Mouse (Mus musculus) neural tube, embryonic 12.5 days (tissue): Measurements from ENCODE around the gene Rab29. TPM values are rescaled to one million over a fixed set of nuclear protein-coding genes. Genes with fewer than 3 reads are reported as not detected.
"Not testable (repeated sequence)": the region's sequence is repeated elsewhere in the genome, so short reads cannot be mapped to it uniquely, and the experiment has no call there.

Source experiments
- ATAC-seq: fragments of 200-750 bp; cut with Nextera tagmentation; 2 replicates; pipeline ENCODE4 v1.8.0; 2017; ENCODE audit warnings: low read depth, mild to moderate bottlenecking, moderate TSS enrichment, moderate library complexity; ENCODE audit not compliant: low FRiP score
- H3K27ac ChIP-seq: fragments of 300-500 bp; sonication (generic); 2 replicates; pipeline ENCODE4 v1.5.1; 2016
- H3K27me3 ChIP-seq: fragments of 300-500 bp; sonication (generic); replicated peaks from 2 replicates; pipeline ENCODE4 v1.6.1; 2016; ENCODE audit warnings: mild to moderate bottlenecking
- H3K36me3 ChIP-seq: fragments of 300-500 bp; sonication (generic); 2 replicates; pipeline ENCODE4 v1.6.1; 2016; ENCODE audit warnings: mild to moderate bottlenecking
- H3K4me1 ChIP-seq: fragments of 300-500 bp; sonication (generic); 2 replicates; pipeline ENCODE4 v1.6.1; 2016
- H3K4me2 ChIP-seq: fragments of 300-500 bp; sonication (generic); replicated peaks from 2 replicates; pipeline ENCODE4 v1.6.1; 2016; ENCODE audit warnings: mild to moderate bottlenecking
- H3K4me3 ChIP-seq: fragments of 300-500 bp; sonication (generic); 2 replicates; pipeline ENCODE4 v1.5.1; 2016
- H3K9ac ChIP-seq: fragments of 300-500 bp; sonication (generic); 2 replicates; pipeline ENCODE4 v1.6.1; 2016; ENCODE audit warnings: mild to moderate bottlenecking
- H3K9me3 ChIP-seq: fragments of 300-500 bp; sonication (generic); 2 replicates; pipeline ENCODE4 v1.6.1; 2016; ENCODE audit warnings: mild to moderate bottlenecking
- WGBS: fragments of 180-500 bp; shearing (Covaris S2); methylation state at CpG from one replicate; pipeline ENCODE4 v1.1.7; 2016; 5-methylcytosine and 5-hydroxymethylcytosine counted together
- polyA plus RNA-seq: library from polyadenylated mRNA; unstranded; fragments of >200 nt; fragmentation: Nextera tagmentation; extraction: Ambion mirVana; gene quantifications from 2 replicates; pipeline ENCODE4 v1.2.1, GENCODE M21; 2016

The Rab29 gene
- 10.0 and 11.3 TPM in 2 replicates for polyA plus RNA-seq

- WGBS, result 1% methylated on average over 46 of the region's 46 CpGs
- H3K9ac ChIP-seq, result 0 out of 2 replicates have a peak within 1 kb of the TSS, but pooled peaks have one; percentile 39
- H3K4me3 ChIP-seq, result peak within 1 kb of the TSS; percentile 48
- ATAC-seq, result peak; percentile 98
- H3K27ac ChIP-seq, result no peak within 1 kb of the TSS
- H3K4me2 ChIP-seq, result peak within 1 kb of the TSS; percentile 82
- no peaks in the 10 kb centered on the region for H3K36me3 ChIP-seq
- no peaks in the 10 kb centered on the region for H3K27me3 ChIP-seq
- H3K4me1 ChIP-seq, result peaks cover 5% of the 10 kb centered on the region
- no peaks in the 10 kb centered on the region for H3K9me3 ChIP-seq
These were observed at the start of gene Rab29 for GRCm38 (mm10) chr1:131867093-131867945. Gene Rab29 (plus strand): TSS chr1:131867224.

GRCm38 (mm10) chr1:131820353-131820752 lies 46.7 kb upstream of the Rab29 start:
- H3K27me3 ChIP-seq, H3K36me3 ChIP-seq, H3K9ac ChIP-seq, H3K9me3 ChIP-seq, ATAC-seq, H3K4me1 ChIP-seq, H3K27ac ChIP-seq, H3K4me2 ChIP-seq, H3K4me3 ChIP-seq: not testable (repeated sequence)
- 73% methylated on average over 9 of the region's 9 CpGs for WGBS

GRCm38 (mm10) chr1:131820887-131821328 lies 46.1 kb upstream of the Rab29 start:
- ATAC-seq, result no peak
- no peak overlapping the region for H3K9ac ChIP-seq
- no peaks in the 10 kb centered on the region for H3K27me3 ChIP-seq
- no peak overlapping the region for H3K4me2 ChIP-seq
- H3K9me3 ChIP-seq, result 0 out of 2 replicates have a peak, but pooled peaks cover 8% of the 10 kb centered on the region
- H3K36me3 ChIP-seq, result no peaks in the 10 kb centered on the region
- no peak overlapping the region for H3K4me3 ChIP-seq
- WGBS, result 76% methylated on average over 10 of the region's 10 CpGs
- H3K27ac ChIP-seq, result no peak overlapping the region
- H3K4me1 ChIP-seq, result no peaks in the 10 kb centered on the region

GRCm38 (mm10) chr1:131822292-131822691 lies 44.7 kb upstream of the Rab29 start:
- Histone ChIP-seq H3K4me1 (peaks cover 5% of the 10 kb centered on the region), H3K4me2 (no peak overlapping the region), H3K9me3 (0 out of 2 replicates have a peak, but pooled peaks cover 8% of the 10 kb centered on the region), H3K27me3 (no peaks in the 10 kb centered on the region), H3K36me3 (no peaks in the 10 kb centered on the region), H3K9ac (no peak overlapping the region), H3K4me3 (no peak overlapping the region), H3K27ac (no peak overlapping the region)
- WGBS, result 86% methylated on average over 8 of the region's 8 CpGs
- ATAC-seq, result no peak

GRCm38 (mm10) chr1:131822856-131823492 lies 44.0 kb upstream of the Rab29 start:
- H3K36me3 ChIP-seq, result no peaks in the 10 kb centered on the region
- 0 out of 2 replicates have a peak, but pooled peaks cover 8% of the 10 kb centered on the region for H3K9me3 ChIP-seq
- H3K4me1 ChIP-seq, result peaks cover 6% of the 10 kb centered on the region
- no peak overlapping the region for H3K9ac ChIP-seq
- ATAC-seq, result no peak
- no peak overlapping the region for H3K4me2 ChIP-seq
- H3K27ac ChIP-seq, result no peak overlapping the region
- H3K27me3 ChIP-seq, result no peaks in the 10 kb centered on the region
- WGBS, result 91% methylated on average over 1 of the region's 1 CpGs
- H3K4me3 ChIP-seq, result no peak overlapping the region

- peaks cover 7% of the 10 kb centered on the region for H3K4me1 ChIP-seq
- 65% methylated on average over 5 of the region's 5 CpGs for WGBS
- H3K27ac ChIP-seq, result no peak overlapping the region
- H3K9ac ChIP-seq, result no peak overlapping the region
- no peak overlapping the region for H3K4me2 ChIP-seq
- no peak for ATAC-seq
- H3K4me3 ChIP-seq, result no peak overlapping the region
- no peaks in the 10 kb centered on the region for H3K27me3 ChIP-seq
- H3K36me3 ChIP-seq, result no peaks in the 10 kb centered on the region
- 0 out of 2 replicates have a peak, but pooled peaks cover 8% of the 10 kb centered on the region for H3K9me3 ChIP-seq
These were observed 43.5 kb upstream of the Rab29 start for GRCm38 (mm10) chr1:131823563-131823962.

GRCm38 (mm10) chr1:131824528-131825181 lies 42.4 kb upstream of the Rab29 start:
- no peaks in the 10 kb centered on the region for H3K27me3 ChIP-seq
- no peak overlapping the region for H3K4me2 ChIP-seq
- H3K36me3 ChIP-seq, result no peaks in the 10 kb centered on the region
- H3K9ac ChIP-seq, result no peak overlapping the region
- 88% methylated on average over 11 of the region's 11 CpGs for WGBS
- H3K4me1 ChIP-seq, result peaks cover 17% of the 10 kb centered on the region
- H3K9me3 ChIP-seq, result no peaks in the 10 kb centered on the region
- ATAC-seq, result no peak
- H3K4me3 ChIP-seq, result no peak overlapping the region
- H3K27ac ChIP-seq, result no peak overlapping the region

GRCm38 (mm10) chr1:131827207-131827786 lies 39.7 kb upstream of the Rab29 start, which contains the start of gene Slc41a1:
Gene Slc41a1 (plus strand): TSS chr1:131827493.
- peak; percentile 75 for ATAC-seq
- Histone ChIP-seq H3K9ac (peak within 1 kb of the TSS; percentile 76), H3K27me3 (no peaks in the 10 kb centered on the region), H3K4me2 (peak within 1 kb of the TSS; percentile 82), H3K36me3 (peaks cover 14% of the 10 kb centered on the region; the same call in 1 of the 2 replicates), H3K4me1 (peaks cover 24% of the 10 kb centered on the region), H3K9me3 (no peaks in the 10 kb centered on the region), H3K4me3 (peak within 1 kb of the TSS; percentile 70), H3K27ac (peak within 1 kb of the TSS; percentile 32; the same call in 1 of the 2 replicates)
- 3% methylated on average over 25 of the region's 25 CpGs for WGBS

- Histone ChIP-seq H3K36me3 (peaks cover 14% of the 10 kb centered on the region; the same call in 1 of the 2 replicates), H3K4me1 (peaks cover 24% of the 10 kb centered on the region), H3K9me3 (no peaks in the 10 kb centered on the region), H3K4me2 (peak overlapping the region; percentile 82), H3K9ac (peak overlapping the region; percentile 76), H3K4me3 (peak overlapping the region; percentile 70), H3K27me3 (no peaks in the 10 kb centered on the region), H3K27ac (peak overlapping the region; percentile 32; the same call in 1 of the 2 replicates)
- under 1% methylated on average over 36 of the region's 36 CpGs for WGBS
- peak; percentile 96 for ATAC-seq
These were observed 39.2 kb upstream of the Rab29 start for GRCm38 (mm10) chr1:131827787-131828258.

GRCm38 (mm10) chr1:131828297-131829126 lies 38.5 kb upstream of the Rab29 start:
- Histone ChIP-seq H3K4me1 (peaks cover 24% of the 10 kb centered on the region), H3K4me2 (peak overlapping the region; percentile 82), H3K4me3 (peak overlapping the region; percentile 70), H3K27me3 (no peaks in the 10 kb centered on the region), H3K9ac (peak overlapping the region; percentile 76), H3K36me3 (peaks cover 14% of the 10 kb centered on the region), H3K9me3 (no peaks in the 10 kb centered on the region), H3K27ac (0 out of 2 replicates have a peak overlapping the region, but pooled peaks have one; percentile 32)
- ATAC-seq, result peak; percentile 75
- 1% methylated on average over 22 of the region's 22 CpGs for WGBS

GRCm38 (mm10) chr1:131829279-131829678 lies 37.7 kb upstream of the Rab29 start:
- no peak overlapping the region for H3K4me3 ChIP-seq
- no peak for ATAC-seq
- H3K9me3 ChIP-seq, result no peaks in the 10 kb centered on the region
- peaks cover 24% of the 10 kb centered on the region for H3K4me1 ChIP-seq
- H3K27ac ChIP-seq, result no peak overlapping the region
- H3K4me2 ChIP-seq, result peak overlapping the region; percentile 82
- H3K9ac ChIP-seq, result no peak overlapping the region
- H3K27me3 ChIP-seq, result no peaks in the 10 kb centered on the region
- WGBS, result 39% methylated on average over 5 of the region's 5 CpGs
- H3K36me3 ChIP-seq, result peaks cover 20% of the 10 kb centered on the region
